Mouse (Mus musculus) embryonic fibroblast, embryonic 13.5 days (primary cell): Measurements from ENCODE around the gene Sgtb.

Experiments
- CTCF ChIP-seq: IDR thresholded peaks from 2 replicates; pipeline ENCODE4 v1.5.1; 2011; ENCODE audit warnings: mild to moderate bottlenecking, control low read depth, low read length, moderate library complexity, borderline replicate concordance; ENCODE audit not compliant: insufficient read depth
- POLR2A ChIP-seq: IDR thresholded peaks from 2 replicates; pipeline ENCODE4 v1.6.1; 2011; ENCODE audit warnings: low read depth, mild to moderate bottlenecking, control low read depth, low read length, moderate library complexity

GRCm38 (mm10) chr13:104144871-104145270 is 35.3 kb downstream of the Sgtb start:
- TF ChIP-seq POLR2A (no peak), CTCF (no peak)
